Mouse (Mus musculus): ENCODE results near the gene Ccdc42. TPM values are rescaled to one million over a fixed set of nuclear protein-coding genes. Genes with fewer than 3 reads are reported as not detected.
A peak's percentile ranks its signal among the peaks of the same experiment; 100 is the strongest.

Gene Ccdc42
- polyA plus RNA-seq, 1 experiment = not detected

GRCm38 (mm10) chr11:68561957-68562950 is 24.6 kb upstream of the Ccdc42 start:
- H3K27ac ChIP-seq (ENCODE audit: insufficient read depth, low read length) = no peak overlapping the region
- no peak overlapping the region for H3K9ac ChIP-seq (ENCODE audit: low read depth, poor library complexity, severe bottlenecking)
- no peak for TF ChIP-seq EP300 (IDR thresholded peaks at IDR 0.05; ENCODE audit: insufficient read depth, low read depth, low read length)
- TF ChIP-seq POLR2A (IDR thresholded peaks at IDR 0.05; ENCODE audit: insufficient read depth, low read length) = no peak
- no peak for TF ChIP-seq CTCF (IDR thresholded peaks at IDR 0.05; ENCODE audit: low read depth, low read length)

GRCm38 (mm10) chr11:68564356-68565031 is 22.3 kb upstream of the Ccdc42 start:
- Histone ChIP-seq H3K27me3 (ENCODE audit: control insufficient read depth, insufficient read depth, low read length, poor library complexity, severe bottlenecking) (no peaks in the 10 kb centered on the region), H3K4me3 (ENCODE audit: low read depth, low read length) (no peak overlapping the region), H3K4me1 (ENCODE audit: control insufficient read depth, insufficient read depth, low read length) (no peaks in the 10 kb centered on the region), H3K36me3 (ENCODE audit: control insufficient read depth, insufficient read depth, low read length, poor library complexity, severe bottlenecking) (no peaks in the 10 kb centered on the region), H3K9ac (ENCODE audit: low read depth, poor library complexity, severe bottlenecking) (no peak overlapping the region), H3K9me3 (replicated peaks; ENCODE audit: control insufficient read depth, insufficient read depth, low read length, poor library complexity, severe bottlenecking) (no peaks in the 10 kb centered on the region), H3K27ac (ENCODE audit: insufficient read depth, low read length) (no peak overlapping the region)
- TF ChIP-seq POLR2A (IDR thresholded peaks at IDR 0.05; ENCODE audit: insufficient read depth, low read length) (no peak), CTCF (IDR thresholded peaks at IDR 0.05; ENCODE audit: low read depth, low read length) (no peak), EP300 (IDR thresholded peaks at IDR 0.05; ENCODE audit: insufficient read depth, low read depth, low read length) (no peak)

More at GRCm38 (mm10) chr11:68561957-68562950, 24.6 kb upstream of the Ccdc42 start:
- no peaks in the 10 kb centered on the region for H3K4me1 ChIP-seq (ENCODE audit: control insufficient read depth, insufficient read depth, low read length)
- no peaks in the 10 kb centered on the region for H3K9me3 ChIP-seq (replicated peaks; ENCODE audit: control insufficient read depth, insufficient read depth, low read length, poor library complexity, severe bottlenecking)
- no peaks in the 10 kb centered on the region for H3K36me3 ChIP-seq (ENCODE audit: control insufficient read depth, insufficient read depth, low read length, poor library complexity, severe bottlenecking)
- no peak overlapping the region for H3K4me3 ChIP-seq (ENCODE audit: low read depth, low read length)
- H3K27me3 ChIP-seq (ENCODE audit: control insufficient read depth, insufficient read depth, low read length, poor library complexity, severe bottlenecking) = no peaks in the 10 kb centered on the region

GRCm38 (mm10) chr11:68565032-68565429 is 21.8 kb upstream of the Ccdc42 start:
- Histone ChIP-seq H3K27me3 (ENCODE audit: control insufficient read depth, insufficient read depth, low read length, poor library complexity, severe bottlenecking) (no peaks in the 10 kb centered on the region), H3K9ac (ENCODE audit: low read depth, poor library complexity, severe bottlenecking) (no peak overlapping the region), H3K4me3 (ENCODE audit: low read depth, low read length) (no peak overlapping the region), H3K9me3 (replicated peaks; ENCODE audit: control insufficient read depth, insufficient read depth, low read length, poor library complexity, severe bottlenecking) (no peaks in the 10 kb centered on the region), H3K27ac (ENCODE audit: insufficient read depth, low read length) (no peak overlapping the region), H3K4me1 (ENCODE audit: control insufficient read depth, insufficient read depth, low read length) (no peaks in the 10 kb centered on the region), H3K36me3 (ENCODE audit: control insufficient read depth, insufficient read depth, low read length, poor library complexity, severe bottlenecking) (no peaks in the 10 kb centered on the region)
- no peak for TF ChIP-seq POLR2A (IDR thresholded peaks at IDR 0.05; ENCODE audit: insufficient read depth, low read length)
- no peak for TF ChIP-seq CTCF (IDR thresholded peaks at IDR 0.05; ENCODE audit: low read depth, low read length)
- TF ChIP-seq EP300 (IDR thresholded peaks at IDR 0.05; ENCODE audit: insufficient read depth, low read depth, low read length) = no peak

- Histone ChIP-seq H3K4me3 (ENCODE audit: low read depth, low read length) (no peak overlapping the region), H3K4me1 (ENCODE audit: control insufficient read depth, insufficient read depth, low read length) (no peaks in the 10 kb centered on the region), H3K9ac (ENCODE audit: low read depth, poor library complexity, severe bottlenecking) (no peak overlapping the region), H3K36me3 (ENCODE audit: control insufficient read depth, insufficient read depth, low read length, poor library complexity, severe bottlenecking) (no peaks in the 10 kb centered on the region), H3K9me3 (replicated peaks; ENCODE audit: control insufficient read depth, insufficient read depth, low read length, poor library complexity, severe bottlenecking) (no peaks in the 10 kb centered on the region), H3K27me3 (ENCODE audit: control insufficient read depth, insufficient read depth, low read length, poor library complexity, severe bottlenecking) (no peaks in the 10 kb centered on the region), H3K27ac (ENCODE audit: insufficient read depth, low read length) (no peak overlapping the region)
- no peak for TF ChIP-seq EP300 (IDR thresholded peaks at IDR 0.05; ENCODE audit: insufficient read depth, low read depth, low read length)
- TF ChIP-seq POLR2A (IDR thresholded peaks at IDR 0.05; ENCODE audit: insufficient read depth, low read length) = no peak
- peak; percentile 64 for TF ChIP-seq CTCF (IDR thresholded peaks at IDR 0.05; ENCODE audit: low read depth, low read length)
These were observed 20.3 kb upstream of the Ccdc42 start for GRCm38 (mm10) chr11:68566447-68567059.

GRCm38 (mm10) chr11:68570861-68571260 is 16.0 kb upstream of the Ccdc42 start:
- H3K4me1 ChIP-seq (ENCODE audit: control insufficient read depth, insufficient read depth, low read length) = no peaks in the 10 kb centered on the region
- TF ChIP-seq POLR2A (IDR thresholded peaks at IDR 0.05; ENCODE audit: insufficient read depth, low read length) (no peak), EP300 (IDR thresholded peaks at IDR 0.05; ENCODE audit: insufficient read depth, low read depth, low read length) (no peak), CTCF (IDR thresholded peaks at IDR 0.05; ENCODE audit: low read depth, low read length) (no peak)
- H3K36me3 ChIP-seq (ENCODE audit: control insufficient read depth, insufficient read depth, low read length, poor library complexity, severe bottlenecking) = no peaks in the 10 kb centered on the region
- no peak overlapping the region for H3K27ac ChIP-seq (ENCODE audit: insufficient read depth, low read length)
- no peak overlapping the region for H3K4me3 ChIP-seq (ENCODE audit: low read depth, low read length)
- H3K27me3 ChIP-seq (ENCODE audit: control insufficient read depth, insufficient read depth, low read length, poor library complexity, severe bottlenecking) = peaks cover 2% of the 10 kb centered on the region; the same call in 1 of the 2 replicates
- H3K9ac ChIP-seq (ENCODE audit: low read depth, poor library complexity, severe bottlenecking) = no peak overlapping the region
- H3K9me3 ChIP-seq (replicated peaks; ENCODE audit: control insufficient read depth, insufficient read depth, low read length, poor library complexity, severe bottlenecking) = no peaks in the 10 kb centered on the region

Measured in ES-Bruce4 (cell line).